Mouse (Mus musculus) cortical plate, adult 2 months (tissue): ENCODE results near the gene C1qtnf7. TPM values are rescaled to one million over a fixed set of nuclear protein-coding genes. Genes with fewer than 3 reads are reported as not detected.
A peak's percentile ranks its signal among the peaks of the same experiment; 100 is the strongest.

ENCODE experiments used
- H3K27ac ChIP-seq: fragments of 200-500 bp; 2 replicates; pipeline ENCODE4 v1.5.1; 2012; ENCODE audit warnings: low read length, control low read depth, inconsistent platforms; ENCODE audit not compliant: insufficient read depth
- H3K4me1 ChIP-seq: fragments of 200-500 bp; 2 replicates; pipeline ENCODE4 v1.6.1; 2011; ENCODE audit warnings: low read length; ENCODE audit not compliant: control insufficient read depth, insufficient read depth
- H3K4me3 ChIP-seq: fragments of 200-500 bp; 2 replicates; pipeline ENCODE4 v1.5.1; 2011; ENCODE audit warnings: mild to moderate bottlenecking, low read length, control low read depth; ENCODE audit not compliant: insufficient read depth
- CTCF ChIP-seq: fragments of 200-500 bp; IDR thresholded peaks from 2 replicates; pipeline ENCODE4 v1.5.1; 2011; ENCODE audit warnings: mild to moderate bottlenecking, control low read depth, low read length; ENCODE audit not compliant: insufficient read depth; ENCODE audit errors: extremely low read depth
- POLR2A ChIP-seq: fragments of 200-500 bp; IDR thresholded peaks from 2 replicates; pipeline ENCODE4 v1.6.1; 2011; ENCODE audit warnings: mild to moderate bottlenecking, low read length, control low read depth; ENCODE audit not compliant: insufficient read depth; ENCODE audit errors: extremely low read depth
- polyA plus RNA-seq: library from polyadenylated mRNA; depleted of rRNA; stranded (reverse); fragments of >200 nt; gene quantifications from 2 replicates; pipeline ENCODE4 v1.2.3, GENCODE M21; 2012

C1qtnf7 gene
- polyA plus RNA-seq, 1 experiment = 0.92 TPM

DNA sequence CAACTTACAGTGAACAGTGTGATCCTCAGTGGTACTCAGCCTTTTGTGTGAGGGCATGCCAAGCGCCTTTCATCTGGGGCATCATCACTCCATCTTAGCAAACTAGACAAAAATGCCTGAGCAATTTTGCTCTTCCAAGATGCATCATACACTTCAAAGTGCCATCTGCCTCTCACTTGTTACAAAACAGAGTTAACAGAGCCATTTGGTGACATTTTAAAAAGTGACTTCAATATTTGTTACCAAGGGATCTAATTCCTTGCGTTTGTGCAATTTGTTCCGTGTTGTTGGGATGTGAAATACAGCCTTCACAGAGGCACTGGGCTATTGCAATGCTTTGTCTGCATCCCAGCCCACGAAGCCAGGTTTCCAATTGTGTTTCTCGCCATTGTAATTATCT lies 42.1 kb downstream of the C1qtnf7 start:
- TF ChIP-seq POLR2A = no peak
- TF ChIP-seq CTCF = no peak
- Histone ChIP-seq H3K27ac (no peak overlapping the region), H3K4me3 (no peak overlapping the region)

GRCm38 (mm10) chr5:43561639-43562252 lies 46.4 kb downstream of the C1qtnf7 start:
- no peak for TF ChIP-seq CTCF
- no peak for TF ChIP-seq POLR2A
- Histone ChIP-seq H3K4me1 (no peaks in the 10 kb centered on the region; the same call in 1 of the 2 replicates), H3K27ac (no peak overlapping the region), H3K4me3 (no peak overlapping the region)

More for the DNA sequence above, 42.1 kb downstream of the C1qtnf7 start:
- no peaks in the 10 kb centered on the region; the same call in 1 of the 2 replicates for H3K4me1 ChIP-seq

DNA sequence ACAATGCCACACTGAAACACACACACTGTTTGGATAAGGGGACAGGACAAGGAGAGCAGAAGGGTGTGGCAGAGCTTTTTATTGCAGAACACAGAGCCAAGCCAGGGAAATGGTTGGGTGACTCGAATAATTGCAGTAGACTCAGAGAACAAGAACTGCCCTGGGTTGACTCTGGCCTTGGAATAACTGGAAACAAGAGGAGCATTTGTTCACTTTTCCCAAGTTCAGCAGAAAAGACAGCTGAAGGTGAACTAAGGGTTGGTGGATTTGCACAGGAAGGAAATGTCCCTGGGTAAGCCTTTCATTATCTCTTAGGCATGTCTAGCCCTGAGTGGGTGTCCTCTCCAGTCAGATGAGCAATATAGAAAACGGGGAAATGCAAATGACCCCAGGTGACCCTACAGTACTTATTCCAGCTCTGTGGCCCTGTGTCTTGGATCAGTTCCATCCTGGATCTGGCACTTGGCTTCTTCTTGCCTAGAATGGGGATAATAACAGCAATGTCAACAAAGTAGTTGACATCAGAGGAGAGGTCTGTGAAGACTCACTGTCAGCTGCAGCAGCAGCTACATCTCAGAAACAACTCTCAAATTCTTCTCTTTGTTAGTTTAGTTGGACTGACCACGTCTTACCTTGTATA lies 54.5 kb downstream of the C1qtnf7 start:
- Histone ChIP-seq H3K27ac (no peak overlapping the region), H3K4me1 (no peaks in the 10 kb centered on the region), H3K4me3 (no peak overlapping the region)
- TF ChIP-seq CTCF = no peak
- no peak for TF ChIP-seq POLR2A

- no peaks in the 10 kb centered on the region for H3K4me1 ChIP-seq
- H3K4me3 ChIP-seq = no peak overlapping the region
- no peak overlapping the region for H3K27ac ChIP-seq
- TF ChIP-seq POLR2A (no peak), CTCF (peak; percentile 62)
These were observed 67.5 kb downstream of the C1qtnf7 start for GRCm38 (mm10) chr5:43582876-43583275.

DNA sequence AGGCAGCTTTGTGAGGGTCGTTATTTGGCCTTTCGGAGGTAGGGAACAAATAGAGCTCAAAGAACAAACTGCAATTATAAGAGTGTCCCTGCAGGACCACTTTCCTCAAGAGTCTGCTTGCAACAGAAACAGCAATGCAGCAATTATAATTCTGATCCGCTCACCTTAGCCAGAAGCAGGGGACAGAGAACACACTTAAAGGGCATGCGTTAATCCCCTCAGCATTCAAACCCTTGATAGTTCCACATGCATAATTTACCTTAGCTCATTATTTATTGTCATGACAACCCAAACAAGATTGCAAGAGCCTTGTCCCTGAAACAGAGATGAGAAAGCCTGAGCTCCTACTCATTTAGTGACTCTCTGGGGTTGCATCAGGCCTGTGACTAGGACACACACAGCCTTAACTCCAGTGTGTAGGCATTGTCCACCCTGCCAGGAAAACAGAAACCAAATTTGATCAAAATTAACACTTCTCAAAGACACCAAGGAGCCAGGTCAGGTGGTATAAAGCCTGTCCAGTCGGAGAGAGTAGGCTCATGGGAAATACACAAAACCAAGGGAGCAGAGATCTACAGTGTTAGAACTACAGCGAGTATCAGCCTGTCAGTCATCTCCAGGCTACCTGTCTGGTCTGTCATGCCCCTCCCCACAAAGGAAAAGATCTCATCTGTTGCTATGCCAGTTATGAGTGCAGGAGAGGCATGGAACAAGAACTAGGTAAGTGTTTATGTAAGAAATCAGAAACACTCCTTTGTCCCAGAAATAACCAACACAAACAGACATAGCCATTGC lies 68.2 kb downstream of the C1qtnf7 start:
- no peaks in the 10 kb centered on the region for H3K4me1 ChIP-seq
- TF ChIP-seq CTCF (no peak), POLR2A (no peak)
- H3K27ac ChIP-seq = no peak overlapping the region
- H3K4me3 ChIP-seq = no peak overlapping the region

DNA sequence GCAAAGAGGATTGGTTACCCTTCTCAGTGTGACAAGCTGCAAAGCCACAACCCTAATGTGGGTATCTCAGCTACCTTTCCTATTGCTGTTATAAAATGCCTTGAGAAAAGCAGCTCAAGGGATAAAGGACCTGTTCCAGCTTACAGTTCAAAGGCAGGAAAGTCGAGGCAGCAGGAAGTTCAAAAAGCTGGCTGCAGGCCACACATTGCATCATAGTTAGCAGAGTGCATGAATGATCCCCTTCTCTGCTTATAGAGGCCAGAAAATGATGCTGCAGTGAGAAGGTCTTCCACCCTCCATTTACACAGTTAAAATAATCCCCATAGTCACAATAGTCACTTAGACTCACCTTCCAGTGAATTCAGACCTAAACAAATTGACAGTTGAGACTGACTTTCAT lies 69.1 kb downstream of the C1qtnf7 start:
- no peak overlapping the region for H3K27ac ChIP-seq
- TF ChIP-seq CTCF (no peak), POLR2A (no peak)
- no peak overlapping the region for H3K4me3 ChIP-seq
- no peaks in the 10 kb centered on the region for H3K4me1 ChIP-seq

DNA sequence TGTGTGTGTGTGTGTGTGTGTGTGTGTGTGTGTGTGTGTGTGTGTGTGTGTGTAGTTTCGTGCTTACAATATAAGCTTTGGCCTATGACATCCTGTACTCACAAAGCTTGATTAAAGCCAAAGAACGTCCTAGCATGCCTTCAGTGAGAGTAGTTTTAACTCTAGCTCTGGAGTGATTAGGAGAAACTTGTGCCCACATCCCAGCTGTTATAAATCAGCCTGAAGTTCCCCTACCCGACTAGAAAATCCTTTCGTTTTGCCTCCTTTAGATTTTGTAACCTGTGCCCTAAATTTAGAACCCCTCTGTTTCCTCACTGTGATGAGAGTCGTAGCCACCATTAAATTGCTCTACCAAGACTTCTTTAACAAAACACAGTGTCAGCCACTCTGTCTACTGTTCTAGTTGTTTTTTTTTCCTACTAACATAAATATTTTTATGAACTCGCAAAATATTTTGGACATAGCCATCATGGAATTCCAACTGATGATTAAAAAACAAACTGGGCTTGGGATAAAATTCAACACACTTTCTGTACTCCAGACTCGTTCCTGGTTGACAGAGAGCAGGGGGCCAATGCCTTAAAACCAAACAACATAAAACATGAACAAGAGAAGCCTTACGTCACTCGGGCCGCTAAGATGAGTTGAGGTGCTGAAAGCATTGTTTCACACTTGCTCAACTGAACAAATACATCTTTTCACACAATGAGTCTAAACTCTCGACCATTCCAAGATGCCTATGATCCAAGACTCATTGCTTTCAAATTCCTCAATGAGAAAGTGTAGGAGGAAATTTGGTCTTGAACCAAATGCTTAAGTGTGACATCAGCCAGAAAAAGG lies 70.3 kb downstream of the C1qtnf7 start:
- no peak overlapping the region for H3K27ac ChIP-seq
- H3K4me3 ChIP-seq = no peak overlapping the region
- TF ChIP-seq POLR2A (no peak), CTCF (no peak)
- no peaks in the 10 kb centered on the region for H3K4me1 ChIP-seq

- Histone ChIP-seq H3K4me1 (no peaks in the 10 kb centered on the region), H3K4me3 (no peak overlapping the region), H3K27ac (no peak overlapping the region)
- TF ChIP-seq POLR2A (no peak), CTCF (no peak)
These were observed 73.6 kb downstream of the C1qtnf7 start for GRCm38 (mm10) chr5:43588791-43589439.

DNA sequence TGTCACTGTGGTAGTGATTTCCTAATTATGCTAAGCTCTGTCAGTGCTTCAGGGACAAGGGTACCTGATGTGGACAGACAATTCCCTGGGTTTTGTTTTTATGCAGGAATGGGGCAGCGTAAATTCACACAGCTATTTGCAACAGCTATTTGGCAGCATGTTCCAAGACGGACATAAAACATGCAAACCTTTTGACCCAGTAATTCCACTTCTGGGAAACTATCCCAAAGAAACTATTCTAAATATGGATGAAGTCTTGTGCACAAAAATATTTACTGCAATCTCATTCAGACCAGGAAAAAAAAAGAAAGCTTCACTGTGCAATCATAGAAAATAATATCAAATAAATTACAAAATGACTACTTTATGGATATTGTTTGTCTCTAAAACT lies 74.1 kb downstream of the C1qtnf7 start:
- no peak overlapping the region for H3K27ac ChIP-seq
- H3K4me3 ChIP-seq = no peak overlapping the region
- no peak for TF ChIP-seq CTCF
- TF ChIP-seq POLR2A = no peak
- H3K4me1 ChIP-seq = no peaks in the 10 kb centered on the region
